Mouse (Mus musculus) CH12.LX (cell line): ENCODE measurements around the gene Scgn.

Experiments
- CHD2 ChIP-seq: IDR thresholded peaks from 2 replicates; pipeline ENCODE4 v1.6.1; 2011; ENCODE audit warnings: low read length, improper control_type of control experiment
- CTCF ChIP-seq, 2 experiments: IDR thresholded peaks in 1 of 2; conservative IDR thresholded peaks in 1 of 2; 2 replicates each; pipeline ENCODE4 v1.5.1; 2011 to 2012; ENCODE audit warnings: low read depth in 2 of 2, low read length in 2 of 2, improper control_type of control experiment in 1 of 2, inconsistent platforms in 1 of 2, mild to moderate bottlenecking in 1 of 2, moderate library complexity in 1 of 2
- E2F4 ChIP-seq: IDR thresholded peaks from 2 replicates; pipeline ENCODE4 v1.6.1; 2011; ENCODE audit warnings: low read depth, low read length, improper control_type of control experiment; ENCODE audit not compliant: insufficient replicate concordance
- EP300 ChIP-seq: IDR thresholded peaks from 2 replicates; pipeline ENCODE4 v1.6.1; 2011; ENCODE audit warnings: low read length, improper control_type of control experiment
- GABPA ChIP-seq: IDR thresholded peaks from 2 replicates; pipeline ENCODE4 v1.6.1; 2012; ENCODE audit warnings: low read depth, low read length, improper control_type of control experiment, inconsistent platforms; ENCODE audit not compliant: insufficient replicate concordance
- JUND ChIP-seq: conservative IDR thresholded peaks from 2 replicates; pipeline ENCODE4 v1.6.1; 2011; ENCODE audit warnings: low read depth, low read length, improper control_type of control experiment
- KAT2A ChIP-seq: IDR thresholded peaks from 2 replicates; pipeline ENCODE4 v1.6.1; 2012; ENCODE audit warnings: low read length, improper control_type of control experiment, inconsistent platforms; ENCODE audit not compliant: insufficient replicate concordance
- MAX ChIP-seq: IDR thresholded peaks from 2 replicates; pipeline ENCODE4 v1.6.1; 2011; ENCODE audit warnings: low read length, improper control_type of control experiment
- POLR2AphosphoS2 ChIP-seq: IDR thresholded peaks from 2 replicates; pipeline ENCODE4 v1.6.1; 2011; ENCODE audit warnings: low read depth, low read length, improper control_type of control experiment
- RAD21 ChIP-seq: IDR thresholded peaks from 2 replicates; pipeline ENCODE4 v1.6.1; 2011; ENCODE audit warnings: low read depth, mild to moderate bottlenecking, low read length, improper control_type of control experiment, moderate library complexity
- RCOR1 ChIP-seq: conservative IDR thresholded peaks from 2 replicates; pipeline ENCODE4 v1.6.1; 2012; ENCODE audit warnings: low read depth, mild to moderate bottlenecking, inconsistent platforms, low read length, improper control_type of control experiment
- UBTF ChIP-seq: IDR thresholded peaks from 2 replicates; pipeline ENCODE4 v1.6.1; 2012; ENCODE audit warnings: low read depth, mild to moderate bottlenecking, inconsistent platforms, low read length, improper control_type of control experiment, moderate library complexity
- USF1 ChIP-seq: IDR thresholded peaks from 2 replicates; pipeline ENCODE4 v1.6.1; 2014; ENCODE audit warnings: low read depth, mild to moderate bottlenecking, inconsistent platforms, low read length, improper control_type of control experiment
- USF2 ChIP-seq: conservative IDR thresholded peaks from 2 replicates; pipeline ENCODE4 v1.6.1; 2011; ENCODE audit warnings: low read depth, low read length, improper control_type of control experiment

- TF ChIP-seq CTCF (conservative IDR thresholded peaks at IDR 0.05 in 1 of 2, IDR thresholded peaks at IDR 0.05 in 1 of 2; ENCODE audit: low read depth in 2 of 2, low read length in 2 of 2) = no peak
- no peak for TF ChIP-seq USF2
- TF ChIP-seq KAT2A = no peak
- no peak for TF ChIP-seq E2F4
- TF ChIP-seq POLR2AphosphoS2 = no peak
- TF ChIP-seq JUND = no peak
- no peak for TF ChIP-seq EP300
- no peak for TF ChIP-seq RCOR1
- TF ChIP-seq MAX = no peak
- no peak for TF ChIP-seq CHD2
- TF ChIP-seq USF1 = no peak
- TF ChIP-seq UBTF = no peak
- no peak for TF ChIP-seq GABPA
- no peak for TF ChIP-seq RAD21
Observed at GRCm38 (mm10) chr13:23949484-23950246, 41.3 kb downstream of the Scgn start.
